Mouse (Mus musculus) liver, embryonic 14.5 days (tissue): ENCODE measurements around the gene Fbln7. TPM values are rescaled to one million over a fixed set of nuclear protein-coding genes. Genes with fewer than 3 reads are reported as not detected.

ENCODE experiments used
- ATAC-seq: fragments of 200-750 bp; cut with Nextera tagmentation; 2 replicates; pipeline ENCODE4 v1.8.0; 2017; ENCODE audit warnings: moderate number of reproducible peaks, mild to moderate bottlenecking, moderate library complexity; ENCODE audit not compliant: insufficient read depth
- DNase-seq, 3 experiments: peaks; one replicate each; pipeline ENCODE4 v3.0.0-alpha.2; 2012 to 2013; ENCODE audit warnings: low read depth in 3 of 3, low spot score in 3 of 3
- H3K27ac ChIP-seq: fragments of 300-500 bp; sonication (generic); 2 replicates; pipeline ENCODE4 v1.5.1; 2014; ENCODE audit warnings: moderate library complexity, mild to moderate bottlenecking, control low read depth, inconsistent platforms
- H3K27me3 ChIP-seq: fragments of 300-500 bp; sonication (generic); 2 replicates; pipeline ENCODE4 v1.6.1; 2014; ENCODE audit warnings: mild to moderate bottlenecking, low read length, moderate library complexity; ENCODE audit not compliant: control insufficient read depth, insufficient read depth
- H3K36me3 ChIP-seq: fragments of 300-500 bp; sonication (generic); replicated peaks from 2 replicates; pipeline ENCODE4 v1.6.1; 2014; ENCODE audit warnings: low read depth; ENCODE audit not compliant: control insufficient read depth, insufficient read depth
- H3K4me1 ChIP-seq, 2 experiments: fragments of 200-500 bp in 1 of 2; fragments of 300-500 bp in 1 of 2; sonication (generic) in 1 of 2; replicated peaks; 2 replicates each; pipeline ENCODE4 v1.6.1; 2012 to 2014; ENCODE audit warnings: antibody characterized with exemption in 1 of 2, inconsistent platforms in 1 of 2, low read length in 1 of 2; ENCODE audit not compliant: control insufficient read depth in 2 of 2, insufficient read depth in 2 of 2
- H3K4me2 ChIP-seq: fragments of 300-500 bp; sonication (generic); 2 replicates; pipeline ENCODE4 v1.6.1; 2014; ENCODE audit warnings: low read depth, mild to moderate bottlenecking, control low read depth, moderate library complexity
- H3K4me3 ChIP-seq, 2 experiments: fragments of 200-500 bp in 1 of 2; fragments of 300-500 bp in 1 of 2; sonication (generic) in 1 of 2; 2 replicates each; pipeline ENCODE4 v1.5.1; 2012 to 2014; ENCODE audit warnings: low read depth in 2 of 2, low read length in 2 of 2, mild to moderate bottlenecking in 2 of 2, control low read depth in 1 of 2, inconsistent platforms in 1 of 2, moderate library complexity in 1 of 2; ENCODE audit not compliant: insufficient read depth in 1 of 2
- H3K9ac ChIP-seq: fragments of 300-500 bp; sonication (generic); replicated peaks from 2 replicates; pipeline ENCODE4 v1.6.1; 2014; ENCODE audit warnings: mild to moderate bottlenecking, control low read depth, moderate library complexity
- H3K9me3 ChIP-seq: fragments of 300-500 bp; sonication (generic); 2 replicates; pipeline ENCODE4 v1.6.1; 2016; ENCODE audit warnings: low read length, mixed read lengths; ENCODE audit not compliant: control insufficient read depth
- CTCF ChIP-seq: IDR thresholded peaks from 2 replicates; pipeline ENCODE4 v1.5.1; 2016; ENCODE audit warnings: antibody characterized with exemption, low read depth, control low read depth
- EP300 ChIP-seq: IDR thresholded peaks from 2 replicates; pipeline ENCODE4 v1.6.1; 2016; ENCODE audit warnings: antibody characterized with exemption, low read depth
- WGBS: fragments of 180-500 bp; shearing (Covaris S2); extraction: QIAGEN DNeasy Blood & Tissue Kit; methylation state at CpG from one replicate; pipeline ENCODE4 v1.1.7; 2014; ENCODE audit not compliant: insufficient replicate concordance; 5-methylcytosine and 5-hydroxymethylcytosine counted together
- microRNA-seq: library from miRNA; unstranded; fragments of <30 nt; microRNA quantifications from one replicate; pipeline ENCODE4, GENCODE M21; 2016
- polyA plus RNA-seq, 2 experiments: library from polyadenylated mRNA; depleted of rRNA in 1 of 2; stranded (reverse) in 1 of 2; unstranded in 1 of 2; fragments of >200 nt; fragmentation: Nextera tagmentation in 1 of 2; extraction: Ambion mirVana in 1 of 2; gene quantifications; 2 replicates each; pipeline versions ENCODE4 v1.2.1 to v1.2.3; 2012 to 2014

Fbln7 gene
- polyA plus RNA-seq, 2 experiments: 0.17 to 0.33 TPM

DNA sequence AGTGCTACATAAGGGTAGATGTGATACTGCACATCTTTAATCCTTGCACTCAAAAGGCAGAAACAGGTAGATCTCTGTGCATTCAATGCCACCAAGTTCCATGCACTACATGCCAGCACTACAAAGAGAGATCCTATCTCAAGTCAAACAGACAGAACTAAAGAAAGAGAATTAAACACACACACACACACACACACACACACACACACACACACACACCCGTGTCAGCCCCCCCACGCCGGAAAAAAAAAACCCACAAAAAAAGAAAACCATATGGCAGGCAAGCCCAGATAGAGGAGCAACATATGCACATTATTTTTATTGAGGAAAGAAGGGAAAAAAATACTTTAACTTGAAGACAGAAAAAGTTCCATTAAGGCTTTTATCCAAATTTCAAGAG, 65.7 kb downstream of the Fbln7 start:
- Histone ChIP-seq H3K27me3 (no peaks in the 10 kb centered on the region), H3K9ac (no peak overlapping the region), H3K9me3 (no peaks in the 10 kb centered on the region), H3K27ac (no peak overlapping the region), H3K4me1 (no peaks in the 10 kb centered on the region), H3K4me2 (no peak overlapping the region), H3K4me3 (no peak overlapping the region), H3K36me3 (peaks cover 9% of the 10 kb centered on the region; the same call in 1 of the 2 replicates)
- TF ChIP-seq EP300 (no peak), CTCF (no peak)
- ATAC-seq (no peak), DNase-seq (no peak)
- WGBS: 68% methylated on average over 3 of the region's 3 CpGs

DNA sequence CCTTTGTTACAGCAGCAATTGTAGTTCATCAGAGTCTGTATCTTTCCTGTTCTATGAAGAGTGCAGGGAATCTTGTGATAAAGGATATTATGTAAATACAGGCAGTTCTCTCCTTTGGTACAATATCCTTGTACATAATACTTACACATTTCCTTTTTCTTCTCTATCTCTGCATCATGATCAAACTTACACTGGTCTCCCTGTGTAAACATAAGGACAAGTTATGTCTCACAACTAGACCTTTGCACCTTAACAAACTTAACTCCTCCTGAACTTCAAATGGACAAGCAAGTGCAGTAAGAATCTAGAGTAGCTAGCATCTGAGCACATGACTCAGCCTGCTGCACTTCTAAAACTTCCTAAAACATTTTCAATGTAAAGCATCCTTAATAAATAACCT, 67.9 kb downstream of the Fbln7 start:
- TF ChIP-seq EP300 (no peak), CTCF (no peak)
- Histone ChIP-seq H3K27ac (no peak overlapping the region), H3K4me2 (no peak overlapping the region), H3K27me3 (no peaks in the 10 kb centered on the region), H3K36me3 (peaks cover 8% of the 10 kb centered on the region), H3K9me3 (no peaks in the 10 kb centered on the region), H3K4me3 (no peak overlapping the region), H3K9ac (no peak overlapping the region), H3K4me1 (no peaks in the 10 kb centered on the region)
- ATAC-seq (no peak), DNase-seq (no peak)

DNA sequence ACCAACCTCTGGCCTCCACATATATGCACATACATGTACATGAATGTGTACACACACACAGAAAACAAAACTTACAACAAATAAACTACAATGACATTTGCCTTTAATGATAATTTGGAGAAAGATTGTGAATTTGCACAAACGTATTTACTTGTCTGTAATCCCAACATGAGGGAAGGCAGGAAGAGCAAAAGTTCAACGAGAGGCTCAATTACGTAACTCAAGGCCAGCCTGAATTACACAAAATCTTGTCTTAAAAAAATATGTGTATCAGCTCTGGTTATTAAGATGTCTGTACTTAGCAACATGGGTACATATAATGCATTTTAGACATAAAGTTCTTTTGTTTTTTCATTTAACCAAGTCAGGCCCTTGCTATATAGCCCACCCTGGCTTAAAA, 73.5 kb downstream of the Fbln7 start:
- peaks cover 4% of the 10 kb centered on the region for H3K36me3 ChIP-seq
- no peak overlapping the region for H3K4me2 ChIP-seq
- no peak for DNase-seq
- no peaks in the 10 kb centered on the region for H3K27me3 ChIP-seq
- H3K9me3 ChIP-seq: no peaks in the 10 kb centered on the region
- H3K27ac ChIP-seq: no peak overlapping the region
- no peak overlapping the region for H3K4me3 ChIP-seq
- H3K9ac ChIP-seq: no peak overlapping the region
- 75% methylated on average over 3 of the region's 3 CpGs for WGBS
- H3K4me1 ChIP-seq: no peaks in the 10 kb centered on the region
- TF ChIP-seq CTCF (no peak), EP300 (no peak)
- no peak for ATAC-seq

DNA sequence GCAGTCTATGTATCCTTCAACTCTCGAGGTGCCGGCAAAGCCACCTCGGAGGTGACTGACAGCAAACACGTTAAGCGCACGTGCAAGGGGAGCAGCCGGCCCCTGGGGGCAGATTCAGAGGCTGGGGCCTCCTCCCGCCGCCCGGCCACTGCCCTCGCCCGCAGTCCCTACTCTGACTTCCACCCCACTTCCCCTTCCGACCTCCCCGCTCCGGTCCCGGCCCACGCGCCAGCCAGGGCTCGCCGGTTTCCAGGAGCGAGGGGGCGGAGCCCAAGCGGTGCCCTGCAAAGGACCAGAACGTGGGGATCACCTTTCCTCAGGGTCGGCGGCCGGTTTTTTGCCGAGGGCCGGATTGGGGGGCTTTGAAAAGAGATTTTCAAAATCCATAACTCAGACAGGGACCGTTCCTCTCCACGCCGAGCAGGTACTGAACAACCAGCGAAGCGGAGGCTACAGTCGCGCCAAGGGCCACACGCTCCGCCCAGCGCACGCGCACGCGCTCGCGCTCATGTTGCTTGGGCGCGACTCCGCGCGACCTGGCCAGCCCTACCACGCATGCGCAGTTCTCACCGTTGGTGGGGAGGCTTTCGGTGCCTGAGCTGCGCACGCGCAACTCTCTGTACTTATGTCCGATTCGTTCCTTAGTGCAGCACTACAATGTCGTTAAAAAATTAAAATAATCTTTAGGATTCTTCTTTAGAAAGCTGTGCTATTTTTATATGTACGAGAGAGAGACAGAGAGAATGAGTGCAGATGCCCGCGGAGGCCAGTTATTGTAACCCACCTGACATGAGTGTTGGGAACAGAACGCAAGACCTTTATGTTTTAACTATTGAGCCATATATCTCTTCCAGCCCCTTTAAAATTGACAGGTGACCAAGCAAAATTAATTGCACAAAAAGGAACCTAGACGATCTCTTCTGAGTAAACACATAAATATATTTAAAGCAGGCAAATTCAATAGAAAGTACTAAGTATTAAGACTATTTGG, 81.1 kb downstream of the Fbln7 start, which contains the start of gene Zc3h8:
TSS of gene Zc3h8 (minus strand) at position 540 of the 991 bp plus-strand sequence.
- no peak for TF ChIP-seq EP300
- TF ChIP-seq CTCF: no peak
- ATAC-seq: peak; percentile 97
- Histone ChIP-seq H3K9ac (peak within 1 kb of the TSS; percentile 72), H3K27me3 (no peaks in the 10 kb centered on the region), H3K9me3 (no peaks in the 10 kb centered on the region), H3K4me3 (peak within 1 kb of the TSS; percentile 74 to 88), H3K4me2 (peak within 1 kb of the TSS; percentile 98), H3K36me3 (no peaks in the 10 kb centered on the region; the same call in 1 of the 2 replicates), H3K4me1 (peaks cover 6 to 7% of the 10 kb centered on the region in 2 experiments; a peak in 2 of 4 replicates), H3K27ac (peak within 1 kb of the TSS; percentile 55)
- WGBS: 2% methylated on average over 65 of the region's 65 CpGs
- peak; percentile 93 to 94 (median 93) for DNase-seq

Small RNA genes within 50 kb of the gene (microRNA-seq; reads per million reads assigned to microRNA genes)
- gene Gm22859: not detected

Other genes with a start within 250 kb of the Fbln7 start
- gene Anapc1, start 175.6 kb upstream of the Fbln7 start, polyA plus RNA-seq (2012; rRNA removed): 17.4 and 20.6 TPM in 2 replicates
- 21.6 and 26.0 TPM in 2 replicates for gene Anapc1, start 175.6 kb upstream of the Fbln7 start, polyA plus RNA-seq (2014; fragmentation: Nextera tagmentation; extraction: Ambion mirVana)
- 2.5 and 3.2 TPM in 2 replicates for gene Mertk, start 164.0 kb upstream of the Fbln7 start, polyA plus RNA-seq (2012; rRNA removed)
- gene Mertk, start 164.0 kb upstream of the Fbln7 start, polyA plus RNA-seq (2014; fragmentation: Nextera tagmentation; extraction: Ambion mirVana): 3.1 and 3.8 TPM in 2 replicates
- gene Tmem87b, start 44.9 kb upstream of the Fbln7 start, polyA plus RNA-seq (2012; rRNA removed): 3.0 and 4.2 TPM in 2 replicates
- 6.7 and 7.6 TPM in 2 replicates for gene Tmem87b, start 44.9 kb upstream of the Fbln7 start, polyA plus RNA-seq (2014; fragmentation: Nextera tagmentation; extraction: Ambion mirVana)
- 1.4 and 2.6 TPM in 2 replicates for gene Zc3h8, start 81.1 kb downstream of the Fbln7 start, polyA plus RNA-seq (2012; rRNA removed)
- gene Zc3h8, start 81.1 kb downstream of the Fbln7 start, polyA plus RNA-seq (2014; fragmentation: Nextera tagmentation; extraction: Ambion mirVana): 2.4 and 3.0 TPM in 2 replicates
- gene Zc3h6, start 104.4 kb downstream of the Fbln7 start, polyA plus RNA-seq (2012; rRNA removed): 0.49 and 0.56 TPM in 2 replicates
- gene Zc3h6, start 104.4 kb downstream of the Fbln7 start, polyA plus RNA-seq (2014; fragmentation: Nextera tagmentation; extraction: Ambion mirVana): 0.75 and 0.76 TPM in 2 replicates
- 1.3 and 1.8 TPM in 2 replicates for gene Gm10762, start 104.7 kb downstream of the Fbln7 start, polyA plus RNA-seq (2012; rRNA removed)
- 2.4 and 3.3 TPM in 2 replicates for gene Gm10762, start 104.7 kb downstream of the Fbln7 start, polyA plus RNA-seq (2014; fragmentation: Nextera tagmentation; extraction: Ambion mirVana)
- gene Vinac1, start 185.2 kb downstream of the Fbln7 start, polyA plus RNA-seq (2012; rRNA removed): 0.01 and 0.03 TPM in 2 replicates
- 0.04 TPM in 1 of 2 replicates, not detected in the other for gene Vinac1, start 185.2 kb downstream of the Fbln7 start, polyA plus RNA-seq (2014; fragmentation: Nextera tagmentation; extraction: Ambion mirVana)
- gene Ttl, start 203.0 kb downstream of the Fbln7 start, polyA plus RNA-seq (2012; rRNA removed): 1.1 and 1.2 TPM in 2 replicates
- 1.5 TPM in 2 replicates for gene Ttl, start 203.0 kb downstream of the Fbln7 start, polyA plus RNA-seq (2014; fragmentation: Nextera tagmentation; extraction: Ambion mirVana)
- gene Polr1b, start 238.0 kb downstream of the Fbln7 start, polyA plus RNA-seq (2012; rRNA removed): 11.6 and 14.0 TPM in 2 replicates
- 5.3 and 6.5 TPM in 2 replicates for gene Polr1b, start 238.0 kb downstream of the Fbln7 start, polyA plus RNA-seq (2014; fragmentation: Nextera tagmentation; extraction: Ambion mirVana)